Mouse (Mus musculus): ENCODE measurements at regions not wholly inside any gene's neighbourhood (a gene's known extent, or its start where the extent isn't known, plus 50 kb on each side); places are given as distances from the start of the nearest gene placed in this dataset.

GRCm38 (mm10) chr3:132512526-132513102 lies 117.0 kb upstream of the Gimd1 start:
- TF ChIP-seq CTCF (IDR thresholded peaks at IDR 0.05; ENCODE audit: control insufficient read depth, insufficient read depth, insufficient read length) (no peak), MYOD1 (IDR thresholded peaks at IDR 0.05; ENCODE audit: control insufficient read depth, insufficient read length, low read depth) (no peak), USF1 (IDR thresholded peaks at IDR 0.05; ENCODE audit: low read depth) (no peak), MYOG (IDR thresholded peaks at IDR 0.05; ENCODE audit: control insufficient read depth, extremely low read depth, insufficient read length) (no peak), FOSL1 (IDR thresholded peaks at IDR 0.05; ENCODE audit: insufficient read depth, low read length, poor library complexity, severe bottlenecking) (no peak), MAX (IDR thresholded peaks at IDR 0.05) (no peak)

Data from C2C12 (cell line).